Mouse (Mus musculus) forebrain, embryonic 15.5 days (tissue): ENCODE measurements at regions not wholly inside any gene's neighbourhood (a gene's known extent, or its start where the extent isn't known, plus 50 kb on each side); places are given as distances from the start of the nearest gene placed in this dataset.

Source experiments
- ATAC-seq: fragments of 200-750 bp; cut with Nextera tagmentation; replicated peaks from 2 replicates; pipeline ENCODE4 v1.8.0; 2017; ENCODE audit warnings: mild to moderate bottlenecking, moderate TSS enrichment, moderate library complexity
- H3K27ac ChIP-seq: fragments of 300-500 bp; sonication (generic); replicated peaks from 2 replicates; pipeline ENCODE4 v1.5.1; 2015; ENCODE audit warnings: mild to moderate bottlenecking, inconsistent platforms
- H3K27me3 ChIP-seq: fragments of 300-500 bp; sonication (generic); 2 replicates; pipeline ENCODE4 v1.6.1; 2015; ENCODE audit warnings: inconsistent platforms
- H3K36me3 ChIP-seq: fragments of 300-500 bp; sonication (generic); 2 replicates; pipeline ENCODE4 v1.6.1; 2015; ENCODE audit warnings: mild to moderate bottlenecking, inconsistent platforms
- H3K4me1 ChIP-seq: fragments of 300-500 bp; sonication (generic); 2 replicates; pipeline ENCODE4 v1.6.1; 2015; ENCODE audit warnings: inconsistent platforms
- H3K4me2 ChIP-seq: fragments of 300-500 bp; sonication (generic); replicated peaks from 2 replicates; pipeline ENCODE4 v1.6.1; 2015; ENCODE audit warnings: mild to moderate bottlenecking, inconsistent platforms
- H3K4me3 ChIP-seq: fragments of 300-500 bp; sonication (generic); 2 replicates; pipeline ENCODE4 v1.5.1; 2015; ENCODE audit warnings: mild to moderate bottlenecking, inconsistent platforms
- H3K9ac ChIP-seq: fragments of 300-500 bp; sonication (generic); replicated peaks from 2 replicates; pipeline ENCODE4 v1.6.1; 2015; ENCODE audit warnings: mild to moderate bottlenecking, inconsistent platforms
- H3K9me3 ChIP-seq: fragments of 300-500 bp; sonication (generic); 2 replicates; pipeline ENCODE4 v1.6.1; 2016; ENCODE audit warnings: inconsistent platforms
- WGBS: fragments of 180-500 bp; shearing (Covaris S2); methylation state at CpG from one replicate; pipeline ENCODE4 v1.1.7; 2015; ENCODE audit warnings: mixed read lengths; 5-methylcytosine and 5-hydroxymethylcytosine counted together

- Histone ChIP-seq H3K27ac (no peak overlapping the region), H3K4me3 (no peak overlapping the region), H3K36me3 (no peaks in the 10 kb centered on the region), H3K27me3 (no peaks in the 10 kb centered on the region), H3K9ac (no peak overlapping the region), H3K4me2 (no peak overlapping the region), H3K4me1 (no peaks in the 10 kb centered on the region), H3K9me3 (no peaks in the 10 kb centered on the region)
- ATAC-seq: no peak
- WGBS: 87% methylated on average over 3 of the region's 3 CpGs
These were observed 56.0 kb upstream of the Arhgap11a start for GRCm38 (mm10) chr2:113904414-113904813.

- Histone ChIP-seq H3K4me1 (no peaks in the 10 kb centered on the region), H3K27me3 (no peaks in the 10 kb centered on the region), H3K9ac (no peak overlapping the region), H3K9me3 (no peaks in the 10 kb centered on the region), H3K36me3 (no peaks in the 10 kb centered on the region), H3K4me3 (no peak overlapping the region), H3K27ac (no peak overlapping the region), H3K4me2 (no peak overlapping the region)
- no peak for ATAC-seq
These were observed 55.4 kb upstream of the Arhgap11a start for GRCm38 (mm10) chr2:113903865-113904264.

GRCm38 (mm10) chr2:113903006-113903545 lies 54.6 kb upstream of the Arhgap11a start:
- no peak overlapping the region for H3K4me3 ChIP-seq
- WGBS: 18% methylated on average over 1 of the region's 1 CpGs
- H3K9me3 ChIP-seq: no peaks in the 10 kb centered on the region

GRCm38 (mm10) chr2:113902406-113902805 lies 53.9 kb upstream of the Arhgap11a start:
- no peak for ATAC-seq

More at GRCm38 (mm10) chr2:113903006-113903545, 54.6 kb upstream of the Arhgap11a start:
- ATAC-seq: no peak
- Histone ChIP-seq H3K27me3 (no peaks in the 10 kb centered on the region), H3K36me3 (no peaks in the 10 kb centered on the region), H3K4me2 (no peak overlapping the region), H3K9ac (no peak overlapping the region), H3K27ac (no peak overlapping the region), H3K4me1 (no peaks in the 10 kb centered on the region)

GRCm38 (mm10) chr2:113900496-113900895 lies 52.0 kb upstream of the Arhgap11a start:
- Histone ChIP-seq H3K4me3 (no peak overlapping the region), H3K9ac (no peak overlapping the region), H3K4me2 (no peak overlapping the region), H3K36me3 (no peaks in the 10 kb centered on the region), H3K27me3 (no peaks in the 10 kb centered on the region), H3K27ac (no peak overlapping the region), H3K9me3 (no peaks in the 10 kb centered on the region), H3K4me1 (no peaks in the 10 kb centered on the region)
- WGBS: 48% methylated on average over 5 of the region's 5 CpGs
- ATAC-seq: no peak

More at GRCm38 (mm10) chr2:113902406-113902805, 53.9 kb upstream of the Arhgap11a start:
- H3K4me3 ChIP-seq: no peak overlapping the region
- H3K4me1 ChIP-seq: no peaks in the 10 kb centered on the region
- H3K36me3 ChIP-seq: no peaks in the 10 kb centered on the region
- no peak overlapping the region for H3K4me2 ChIP-seq
- no peaks in the 10 kb centered on the region for H3K9me3 ChIP-seq
- no peak overlapping the region for H3K27ac ChIP-seq
- no peaks in the 10 kb centered on the region for H3K27me3 ChIP-seq
- no peak overlapping the region for H3K9ac ChIP-seq

GRCm38 (mm10) chr2:113898747-113899146 lies 50.3 kb upstream of the Arhgap11a start:
- Histone ChIP-seq H3K9me3 (no peaks in the 10 kb centered on the region), H3K4me1 (no peaks in the 10 kb centered on the region), H3K36me3 (no peaks in the 10 kb centered on the region), H3K9ac (no peak overlapping the region), H3K27ac (no peak overlapping the region), H3K4me2 (no peak overlapping the region), H3K4me3 (no peak overlapping the region), H3K27me3 (no peaks in the 10 kb centered on the region)
- no peak for ATAC-seq
- 81% methylated on average over 6 of the region's 6 CpGs for WGBS
